Mouse (Mus musculus): Measurements from ENCODE around the gene Hecw2. TPM values are rescaled to one million over a fixed set of nuclear protein-coding genes. Genes with fewer than 3 reads are reported as not detected.

The Hecw2 gene
- polyA plus RNA-seq, 1 experiment from 2014 or later, result 7.9 TPM

DNA sequence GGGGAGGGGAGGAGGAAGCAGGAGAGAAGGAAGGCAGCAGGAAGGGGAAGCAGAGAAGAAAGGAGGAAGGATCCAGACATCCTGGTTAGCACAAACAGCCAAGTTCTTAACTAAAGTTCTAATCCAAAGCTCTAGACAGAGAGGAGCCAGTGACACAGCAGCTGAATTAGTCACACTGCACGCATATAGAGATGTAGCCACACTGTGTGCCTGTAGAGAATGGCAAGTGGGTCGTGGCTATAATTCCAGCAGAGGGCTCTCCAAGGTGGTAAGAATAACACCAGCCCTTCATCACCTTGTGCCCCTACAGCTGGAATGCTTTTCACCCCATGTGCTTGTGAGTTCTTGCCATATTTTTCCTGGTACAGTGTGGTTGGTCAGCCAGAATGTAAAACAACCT, 261.7 kb downstream of the Hecw2 start:
- no peaks in the 10 kb centered on the region for H3K9me3 ChIP-seq (ENCODE audit: control insufficient read depth, low read length)
- no peak overlapping the region for H3K27ac ChIP-seq
- no peak overlapping the region for H3K4me2 ChIP-seq (replicated peaks)
- H3K4me1 ChIP-seq (replicated peaks; ENCODE audit: control insufficient read depth, insufficient read depth, low read length), result no peaks in the 10 kb centered on the region
- ATAC-seq (ENCODE audit: low FRiP score) (no peak), DNase-seq (ENCODE audit: low spot score) (no peak)
- H3K36me3 ChIP-seq (replicated peaks; ENCODE audit: control insufficient read depth, insufficient read depth), result no peaks in the 10 kb centered on the region
- H3K9ac ChIP-seq, result no peak overlapping the region
- H3K27me3 ChIP-seq (ENCODE audit: control insufficient read depth, insufficient read depth, low read length), result no peaks in the 10 kb centered on the region
- H3K4me3 ChIP-seq (replicated peaks; ENCODE audit: low read length), result no peak overlapping the region
- 63% methylated on average over 2 of the region's 2 CpGs for WGBS

DNA sequence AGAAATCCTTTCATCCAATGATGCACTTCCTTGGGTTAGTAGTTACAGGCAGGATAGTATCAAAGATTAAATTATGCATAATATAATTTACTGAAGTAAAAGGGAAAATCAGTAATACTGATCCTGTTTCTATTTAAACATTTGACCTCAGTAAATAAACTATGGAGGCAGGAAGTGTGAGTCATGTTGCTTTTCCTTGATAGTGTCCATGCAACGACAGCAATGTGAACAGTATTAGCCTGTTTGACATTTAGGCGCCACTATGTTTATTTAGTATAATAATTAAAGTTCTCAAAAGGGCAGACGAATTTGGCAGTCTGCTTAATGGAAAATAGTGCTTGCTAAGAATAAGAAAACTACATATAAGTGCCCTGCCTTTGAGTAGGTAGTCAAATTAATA, 263.7 kb downstream of the Hecw2 start:
- Histone ChIP-seq H3K36me3 (replicated peaks; ENCODE audit: control insufficient read depth, insufficient read depth) (no peaks in the 10 kb centered on the region), H3K4me3 (replicated peaks; ENCODE audit: low read length) (no peak overlapping the region), H3K4me1 (replicated peaks; ENCODE audit: control insufficient read depth, insufficient read depth, low read length) (no peaks in the 10 kb centered on the region), H3K27ac (no peak overlapping the region), H3K9me3 (ENCODE audit: control insufficient read depth, low read length) (no peaks in the 10 kb centered on the region), H3K27me3 (ENCODE audit: control insufficient read depth, insufficient read depth, low read length) (no peaks in the 10 kb centered on the region), H3K9ac (no peak overlapping the region), H3K4me2 (replicated peaks) (no peak overlapping the region)
- ATAC-seq (ENCODE audit: low FRiP score) (no peak), DNase-seq (ENCODE audit: low spot score) (no peak)
- 81% methylated on average over 3 of the region's 3 CpGs for WGBS

- Histone ChIP-seq H3K36me3 (replicated peaks; ENCODE audit: control insufficient read depth, insufficient read depth) (no peaks in the 10 kb centered on the region), H3K27me3 (ENCODE audit: control insufficient read depth, insufficient read depth, low read length) (no peaks in the 10 kb centered on the region), H3K27ac (no peak overlapping the region), H3K9ac (no peak overlapping the region), H3K4me2 (replicated peaks) (no peak overlapping the region), H3K4me3 (replicated peaks; ENCODE audit: low read length) (no peak overlapping the region), H3K9me3 (ENCODE audit: control insufficient read depth, low read length) (no peaks in the 10 kb centered on the region), H3K4me1 (replicated peaks; ENCODE audit: control insufficient read depth, insufficient read depth, low read length) (no peaks in the 10 kb centered on the region)
- peak; percentile 63 for DNase-seq (ENCODE audit: low spot score)
- WGBS, result 27% methylated on average over 4 of the region's 4 CpGs
- peak; percentile 41; the same call in 1 of the 2 replicates for ATAC-seq (ENCODE audit: low FRiP score)
Observed at GRCm38 (mm10) chr1:53927605-53928004, 267.4 kb downstream of the Hecw2 start.

- no peak overlapping the region for H3K9ac ChIP-seq
- no peak overlapping the region for H3K4me2 ChIP-seq (replicated peaks)
- H3K4me3 ChIP-seq (replicated peaks; ENCODE audit: low read length), result no peak overlapping the region
- DNase-seq (ENCODE audit: low spot score), result no peak
- no peak overlapping the region for H3K27ac ChIP-seq
- no peaks in the 10 kb centered on the region for H3K4me1 ChIP-seq (replicated peaks; ENCODE audit: control insufficient read depth, insufficient read depth, low read length)
- no peaks in the 10 kb centered on the region for H3K27me3 ChIP-seq (ENCODE audit: control insufficient read depth, insufficient read depth, low read length)
- ATAC-seq (ENCODE audit: low FRiP score), result peak; percentile 25
- WGBS, result 38% methylated on average over 18 of the region's 18 CpGs
- H3K9me3 ChIP-seq (ENCODE audit: control insufficient read depth, low read length), result no peaks in the 10 kb centered on the region
- H3K36me3 ChIP-seq (replicated peaks; ENCODE audit: control insufficient read depth, insufficient read depth), result no peaks in the 10 kb centered on the region
Observed at GRCm38 (mm10) chr1:53925149-53925901, 269.6 kb downstream of the Hecw2 start.

DNA sequence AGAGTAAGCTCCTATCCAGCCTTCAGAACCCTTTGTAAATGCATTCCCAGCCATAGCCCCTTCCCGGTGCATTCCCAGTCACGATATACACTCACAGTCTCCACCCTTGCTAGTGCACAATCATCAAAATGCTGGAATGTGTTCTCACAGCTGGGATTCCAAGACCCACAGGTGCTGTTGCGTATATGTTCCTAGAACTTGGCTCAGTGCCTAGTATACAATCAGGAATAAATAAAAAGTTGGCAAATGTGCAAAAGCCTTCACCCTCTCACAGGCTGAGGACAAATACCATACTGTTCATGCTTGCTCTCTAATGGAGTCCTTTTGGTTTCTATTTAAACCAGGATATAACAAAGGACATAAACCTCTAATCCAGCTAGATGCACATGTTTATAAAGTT, 283.1 kb downstream of the Hecw2 start:
- Histone ChIP-seq H3K27ac (no peak overlapping the region), H3K9me3 (ENCODE audit: control insufficient read depth, low read length) (no peaks in the 10 kb centered on the region), H3K9ac (no peak overlapping the region), H3K4me3 (replicated peaks; ENCODE audit: low read length) (no peak overlapping the region), H3K36me3 (replicated peaks; ENCODE audit: control insufficient read depth, insufficient read depth) (0 out of 2 replicates have a peak, but pooled peaks cover 5% of the 10 kb centered on the region), H3K27me3 (ENCODE audit: control insufficient read depth, insufficient read depth, low read length) (no peaks in the 10 kb centered on the region), H3K4me2 (replicated peaks) (no peak overlapping the region), H3K4me1 (replicated peaks; ENCODE audit: control insufficient read depth, insufficient read depth, low read length) (no peaks in the 10 kb centered on the region)
- 71% methylated on average over 3 of the region's 3 CpGs for WGBS
- ATAC-seq (ENCODE audit: low FRiP score) (no peak), DNase-seq (ENCODE audit: low spot score) (no peak)

DNA sequence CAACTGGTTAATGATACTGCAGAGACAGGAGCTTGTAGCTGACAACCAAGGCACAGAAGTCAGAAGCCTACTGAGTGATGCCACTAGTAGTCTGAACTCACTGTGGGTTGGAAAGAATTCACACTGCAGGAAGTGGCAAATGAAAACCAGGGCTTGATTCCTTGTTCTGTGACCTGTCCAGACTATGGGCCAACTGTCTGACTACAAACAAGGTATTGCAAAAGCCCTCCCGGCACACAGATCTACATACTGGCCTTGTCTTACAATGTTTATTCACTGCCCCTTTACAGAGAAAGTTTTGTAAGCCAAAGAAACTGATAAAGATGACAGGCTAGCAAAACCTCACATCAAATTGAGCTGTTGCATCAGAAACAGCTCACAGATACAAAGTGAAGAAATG, 284.7 kb downstream of the Hecw2 start:
- H3K4me2 ChIP-seq (replicated peaks), result no peak overlapping the region
- ATAC-seq (ENCODE audit: low FRiP score) (no peak), DNase-seq (ENCODE audit: low spot score) (no peak)
- no peak overlapping the region for H3K27ac ChIP-seq
- no peaks in the 10 kb centered on the region for H3K4me1 ChIP-seq (replicated peaks; ENCODE audit: control insufficient read depth, insufficient read depth, low read length)
- no peak overlapping the region for H3K4me3 ChIP-seq (replicated peaks; ENCODE audit: low read length)
- no peaks in the 10 kb centered on the region for H3K27me3 ChIP-seq (ENCODE audit: control insufficient read depth, insufficient read depth, low read length)
- 84% methylated on average over 1 of the region's 1 CpGs for WGBS
- H3K36me3 ChIP-seq (replicated peaks; ENCODE audit: control insufficient read depth, insufficient read depth), result peaks cover 13% of the 10 kb centered on the region; the same call in 1 of the 2 replicates
- no peak overlapping the region for H3K9ac ChIP-seq
- no peaks in the 10 kb centered on the region for H3K9me3 ChIP-seq (ENCODE audit: control insufficient read depth, low read length)

GRCm38 (mm10) chr1:53909118-53909517, 285.9 kb downstream of the Hecw2 start:
- peak; percentile 77; the same call in 1 of the 2 replicates for ATAC-seq (ENCODE audit: low FRiP score)
- Histone ChIP-seq H3K27me3 (ENCODE audit: control insufficient read depth, insufficient read depth, low read length) (no peaks in the 10 kb centered on the region), H3K9me3 (ENCODE audit: control insufficient read depth, low read length) (no peaks in the 10 kb centered on the region), H3K4me2 (replicated peaks) (no peak overlapping the region), H3K9ac (no peak overlapping the region), H3K36me3 (replicated peaks; ENCODE audit: control insufficient read depth, insufficient read depth) (peaks cover 13% of the 10 kb centered on the region), H3K27ac (no peak overlapping the region), H3K4me1 (replicated peaks; ENCODE audit: control insufficient read depth, insufficient read depth, low read length) (no peaks in the 10 kb centered on the region), H3K4me3 (replicated peaks; ENCODE audit: low read length) (no peak overlapping the region)
- WGBS, result 9% methylated on average over 3 of the region's 3 CpGs
- DNase-seq (ENCODE audit: low spot score), result peak; percentile 78

GRCm38 (mm10) chr1:53906175-53906574, 288.8 kb downstream of the Hecw2 start:
- H3K4me3 ChIP-seq (replicated peaks; ENCODE audit: low read length), result no peak overlapping the region
- no peak overlapping the region for H3K27ac ChIP-seq
- no peaks in the 10 kb centered on the region for H3K27me3 ChIP-seq (ENCODE audit: control insufficient read depth, insufficient read depth, low read length)
- ATAC-seq (ENCODE audit: low FRiP score) (no peak), DNase-seq (ENCODE audit: low spot score) (no peak)
- no peaks in the 10 kb centered on the region for H3K9me3 ChIP-seq (ENCODE audit: control insufficient read depth, low read length)
- no peak overlapping the region for H3K4me2 ChIP-seq (replicated peaks)
- peaks cover 12% of the 10 kb centered on the region for H3K36me3 ChIP-seq (replicated peaks; ENCODE audit: control insufficient read depth, insufficient read depth)
- H3K4me1 ChIP-seq (replicated peaks; ENCODE audit: control insufficient read depth, insufficient read depth, low read length), result no peaks in the 10 kb centered on the region
- WGBS, result 85% methylated on average over 3 of the region's 3 CpGs
- no peak overlapping the region for H3K9ac ChIP-seq

DNA sequence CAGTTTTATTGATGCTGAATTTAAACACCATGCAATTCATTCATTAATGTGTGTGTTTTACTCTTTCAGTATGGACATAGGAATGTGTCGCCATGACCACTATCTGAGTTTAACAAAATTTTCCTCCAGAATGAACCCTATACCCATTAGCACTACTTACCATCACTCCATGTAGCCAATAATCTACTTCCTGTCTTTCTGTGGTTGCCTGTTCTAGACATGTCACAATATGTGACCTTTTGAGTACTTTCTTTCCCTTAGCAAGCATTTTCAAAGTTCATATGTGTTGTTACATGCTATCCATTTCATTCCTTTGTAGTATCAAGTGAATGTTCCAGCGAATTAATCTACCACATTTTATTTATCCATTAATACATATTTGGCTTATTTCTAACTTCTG, 294.6 kb downstream of the Hecw2 start:
- 0 out of 2 replicates have a peak, but pooled peaks cover 2% of the 10 kb centered on the region for H3K4me1 ChIP-seq (replicated peaks; ENCODE audit: control insufficient read depth, insufficient read depth, low read length)
- DNase-seq (ENCODE audit: low spot score), result no peak
- no peak overlapping the region for H3K9ac ChIP-seq
- peaks cover 8% of the 10 kb centered on the region for H3K36me3 ChIP-seq (replicated peaks; ENCODE audit: control insufficient read depth, insufficient read depth)
- H3K27ac ChIP-seq, result no peak overlapping the region
- H3K4me3 ChIP-seq (replicated peaks; ENCODE audit: low read length), result no peak overlapping the region
- WGBS, result 92% methylated on average over 2 of the region's 2 CpGs
- ATAC-seq (ENCODE audit: low FRiP score), result no peak
- no peaks in the 10 kb centered on the region for H3K27me3 ChIP-seq (ENCODE audit: control insufficient read depth, insufficient read depth, low read length)
- no peaks in the 10 kb centered on the region for H3K9me3 ChIP-seq (ENCODE audit: control insufficient read depth, low read length)
- no peak overlapping the region for H3K4me2 ChIP-seq (replicated peaks)

Data from hindbrain, embryonic 14.5 days (tissue).